Mouse (Mus musculus): ENCODE measurements around the gene Trim80.
"Not testable (repeated sequence)": the region's sequence is repeated elsewhere in the genome, so short reads cannot be mapped to it uniquely, and the experiment has no call there.

Trim80 gene

GRCm38 (mm10) chr11:115427482-115428331 is 12.6 kb upstream of the Trim80 start:
- DNase-seq (ENCODE audit: low read depth), result peak; percentile 72

GRCm38 (mm10) chr11:115429307-115429706 is 11.0 kb upstream of the Trim80 start:
- no peak for DNase-seq (ENCODE audit: low read depth)

GRCm38 (mm10) chr11:115430561-115430960 is 9.8 kb upstream of the Trim80 start:
- no peak for DNase-seq (ENCODE audit: low read depth)

GRCm38 (mm10) chr11:115432814-115433213 is 7.5 kb upstream of the Trim80 start:
- no peak for DNase-seq (ENCODE audit: low read depth)

- no peak for DNase-seq (ENCODE audit: low read depth)
Observed at GRCm38 (mm10) chr11:115433342-115433741, 7.0 kb upstream of the Trim80 start.

- no peak for DNase-seq (ENCODE audit: low read depth)
Observed at GRCm38 (mm10) chr11:115435596-115436337, 4.6 kb upstream of the Trim80 start.

GRCm38 (mm10) chr11:115437571-115438122 is 2.7 kb upstream of the Trim80 start:
- DNase-seq (ENCODE audit: low read depth), result no peak

GRCm38 (mm10) chr11:115439326-115439725 is 1.0 kb upstream of the Trim80 start:
- no peak for DNase-seq (ENCODE audit: low read depth)

GRCm38 (mm10) chr11:115441417-115441816 is 1.1 kb downstream of the Trim80 start:
- DNase-seq (ENCODE audit: low read depth), result no peak

GRCm38 (mm10) chr11:115446906-115447305 is 6.6 kb downstream of the Trim80 start:
- no peak for DNase-seq (ENCODE audit: low read depth)

- no peak for DNase-seq (ENCODE audit: low read depth)
Observed at GRCm38 (mm10) chr11:115447321-115447885, 7.1 kb downstream of the Trim80 start.

- DNase-seq (ENCODE audit: low read depth), result no peak
Observed at GRCm38 (mm10) chr11:115448075-115448474, 7.7 kb downstream of the Trim80 start.

GRCm38 (mm10) chr11:115448998-115449397 is 8.7 kb downstream of the Trim80 start:
- no peak for DNase-seq (ENCODE audit: low read depth)

GRCm38 (mm10) chr11:115450176-115450575 is 9.8 kb downstream of the Trim80 start:
- DNase-seq (ENCODE audit: low read depth), result no peak

- DNase-seq (ENCODE audit: low read depth), result no peak
Observed at GRCm38 (mm10) chr11:115451781-115452241, 11.5 kb downstream of the Trim80 start.

- DNase-seq (ENCODE audit: low read depth), result no peak
Observed at GRCm38 (mm10) chr11:115452281-115452860, 12.0 kb downstream of the Trim80 start.

- no peak for DNase-seq (ENCODE audit: low read depth)
Observed at GRCm38 (mm10) chr11:115453306-115453705, 13.0 kb downstream of the Trim80 start.

GRCm38 (mm10) chr11:115454822-115455221 is 14.5 kb downstream of the Trim80 start:
- DNase-seq (ENCODE audit: low read depth), result not testable (repeated sequence)

- no peak for DNase-seq (ENCODE audit: low read depth)
Observed at GRCm38 (mm10) chr11:115455619-115456018, 15.3 kb downstream of the Trim80 start.

- DNase-seq (ENCODE audit: low read depth), result no peak
Observed at GRCm38 (mm10) chr11:115456182-115456581, 15.8 kb downstream of the Trim80 start.

- DNase-seq (ENCODE audit: low read depth), result no peak
Observed at GRCm38 (mm10) chr11:115457405-115457804, 17.1 kb downstream of the Trim80 start.

GRCm38 (mm10) chr11:115460976-115461375 is 20.6 kb downstream of the Trim80 start:
- no peak for DNase-seq (ENCODE audit: low read depth)
